Mouse (Mus musculus) thymus, adult 2 months (tissue): Measurements from ENCODE around the gene Myh6.

Experiments used
- CTCF ChIP-seq: fragments of 200-500 bp; IDR thresholded peaks from 2 replicates; pipeline ENCODE4 v1.5.1; 2012; ENCODE audit warnings: mild to moderate bottlenecking, control low read depth, low read length, moderate library complexity, borderline replicate concordance; ENCODE audit not compliant: control insufficient read depth, poor library complexity, insufficient read depth; ENCODE audit errors: extremely low read depth
- POLR2A ChIP-seq: fragments of 200-500 bp; IDR thresholded peaks from 2 replicates; pipeline ENCODE4 v1.6.1; 2012; ENCODE audit warnings: mild to moderate bottlenecking, low read length, control low read depth, moderate library complexity; ENCODE audit not compliant: control insufficient read depth, poor library complexity, insufficient read depth; ENCODE audit errors: extremely low read depth

GRCm38 (mm10) chr14:54959197-54959596 lies 7.5 kb downstream of the Myh6 start:
- TF ChIP-seq CTCF (no peak), POLR2A (no peak)
